Mouse (Mus musculus) stomach, postnatal 0 days (tissue): ENCODE data around the gene Mgam.

ENCODE experiments used
- CTCF ChIP-seq: IDR thresholded peaks from 2 replicates; pipeline ENCODE4 v1.5.1; 2016; ENCODE audit warnings: antibody characterized with exemption, low read depth, mild to moderate bottlenecking, moderate library complexity
- EP300 ChIP-seq: optimal IDR thresholded peaks from 2 replicates; pipeline ENCODE3; 2016; ENCODE audit warnings: antibody characterized with exemption

DNA sequence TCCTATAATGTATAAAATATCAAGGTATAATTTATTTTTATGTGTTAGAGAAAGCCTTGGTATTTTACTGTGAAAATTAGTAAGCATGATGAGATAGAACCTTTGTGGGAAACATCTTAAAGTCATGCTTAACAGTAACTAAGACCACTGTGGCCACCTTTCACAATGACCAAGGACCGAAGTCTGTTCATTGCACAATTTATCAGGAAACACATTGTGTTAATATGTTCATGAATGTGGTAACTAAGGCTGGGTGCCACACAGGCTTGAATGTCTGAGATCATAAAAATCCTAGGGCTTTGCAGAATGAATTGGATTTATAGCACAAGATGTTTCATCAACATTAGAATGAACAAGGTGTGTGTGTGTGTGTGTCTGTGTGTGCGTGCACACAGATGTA, 40.3 kb upstream of the Mgam start:
- no peak for TF ChIP-seq EP300
- TF ChIP-seq CTCF, result no peak
